Mouse (Mus musculus) lung, postnatal 0 days (tissue): ENCODE results near the gene Sms.

ENCODE experiments used
- CTCF ChIP-seq: IDR thresholded peaks from 2 replicates; pipeline ENCODE4 v1.5.1; 2016; ENCODE audit warnings: antibody characterized with exemption, mild to moderate bottlenecking
- EP300 ChIP-seq: IDR thresholded peaks from 2 replicates; pipeline ENCODE4 v1.6.1; 2016; ENCODE audit warnings: antibody characterized with exemption, mild to moderate bottlenecking, control low read depth

DNA sequence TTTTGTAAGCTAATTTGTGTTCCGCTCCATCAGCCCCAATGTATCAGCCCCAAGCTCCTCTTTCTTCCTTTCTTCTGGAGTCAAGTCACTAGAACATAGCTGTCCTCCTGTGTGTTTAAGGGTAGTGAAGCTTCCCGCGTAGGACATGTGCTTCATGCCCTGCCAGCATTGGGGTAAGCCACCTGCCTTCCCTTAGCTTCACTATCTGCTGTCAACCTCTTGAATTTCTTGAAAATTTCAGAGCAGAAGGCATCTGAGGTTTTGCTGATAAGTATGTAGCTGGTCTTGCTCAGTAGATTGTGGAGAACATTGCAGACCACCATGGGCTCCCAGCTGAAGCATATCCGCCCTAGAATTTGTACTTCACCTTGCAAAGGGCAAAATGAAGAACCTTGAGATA, 1.1 kb upstream of the Sms start:
- no peak for TF ChIP-seq EP300
- no peak for TF ChIP-seq CTCF
